Mouse (Mus musculus) CH12.LX (cell line): ENCODE data around the gene Ints1. TPM values are rescaled to one million over a fixed set of nuclear protein-coding genes. Genes with fewer than 3 reads are reported as not detected.
"Not testable (repeated sequence)": the region's sequence is repeated elsewhere in the genome, so short reads cannot be mapped to it uniquely, and the experiment has no call there.

Experiments
- DNase-seq: peaks from one replicate; pipeline ENCODE4 v3.0.0-alpha.2; 2013; ENCODE audit errors: extremely low read depth
- H3K27ac ChIP-seq: 2 replicates; pipeline ENCODE4 v1.5.1; 2012; ENCODE audit warnings: low read depth, mild to moderate bottlenecking, control low read depth, moderate library complexity; ENCODE audit not compliant: insufficient read depth
- H3K27me3 ChIP-seq: replicated peaks from 2 replicates; pipeline ENCODE3; 2012; ENCODE audit warnings: inconsistent platforms
- H3K36me3 ChIP-seq, 2 experiments: replicated peaks in 1 of 2; 2 replicates each; pipeline versions ENCODE3 to v1.6.1; 2012; ENCODE audit warnings: inconsistent platforms in 1 of 2, low read length in 1 of 2, mild to moderate bottlenecking in 1 of 2, mixed read lengths in 1 of 2, moderate library complexity in 1 of 2; ENCODE audit not compliant: control insufficient read depth in 1 of 2, insufficient read depth in 1 of 2
- H3K4me1 ChIP-seq, 2 experiments: 2 replicates each; pipeline ENCODE4 v1.6.1; 2012; ENCODE audit warnings: inconsistent platforms in 1 of 2, moderate library complexity in 1 of 2; ENCODE audit not compliant: insufficient read depth in 2 of 2, control insufficient read depth in 1 of 2
- H3K4me2 ChIP-seq: 2 replicates; pipeline ENCODE4 v1.6.1; 2012; ENCODE audit warnings: low read depth, mild to moderate bottlenecking, control low read depth; ENCODE audit not compliant: poor library complexity, insufficient read depth, severe bottlenecking
- H3K4me3 ChIP-seq, 3 experiments: fragments of 150-350 bp in 1 of 3; sonication (generic) in 1 of 3; replicated peaks in 1 of 3; 2 replicates each; pipeline versions ENCODE3 to v1.5.1; 2011 to 2012; ENCODE audit warnings: low read depth in 2 of 3, low read length in 2 of 3, mild to moderate bottlenecking in 2 of 3, moderate library complexity in 2 of 3, control low read depth in 1 of 3, improper control_type of control experiment in 1 of 3, inconsistent platforms in 1 of 3, mixed read lengths in 1 of 3; ENCODE audit not compliant: poor library complexity in 1 of 3
- H3K79me2 ChIP-seq: replicated peaks from 2 replicates; pipeline ENCODE4 v1.6.1; 2012; ENCODE audit warnings: mild to moderate bottlenecking, moderate library complexity; ENCODE audit not compliant: control insufficient read depth, poor library complexity, insufficient read depth, severe bottlenecking; ENCODE audit errors: extremely low read depth
- H3K9ac ChIP-seq: 2 replicates; pipeline ENCODE4 v1.6.1; 2012; ENCODE audit warnings: low read depth, mild to moderate bottlenecking, control low read depth, moderate library complexity; ENCODE audit not compliant: insufficient read depth
- H3K9me3 ChIP-seq: replicated peaks from 2 replicates; pipeline ENCODE3; 2012; ENCODE audit warnings: low read length, inconsistent platforms, mixed read lengths
- BHLHE40 ChIP-seq: IDR thresholded peaks from 2 replicates; pipeline ENCODE4 v1.6.1; 2011; ENCODE audit warnings: mild to moderate bottlenecking, low read depth, low read length, improper control_type of control experiment
- CHD2 ChIP-seq: IDR thresholded peaks from 2 replicates; pipeline ENCODE4 v1.6.1; 2011; ENCODE audit warnings: low read length, improper control_type of control experiment
- CTCF ChIP-seq, 2 experiments: IDR thresholded peaks in 1 of 2; conservative IDR thresholded peaks in 1 of 2; 2 replicates each; pipeline ENCODE4 v1.5.1; 2011 to 2012; ENCODE audit warnings: low read depth in 2 of 2, low read length in 2 of 2, improper control_type of control experiment in 1 of 2, inconsistent platforms in 1 of 2, mild to moderate bottlenecking in 1 of 2, moderate library complexity in 1 of 2
- E2F4 ChIP-seq: IDR thresholded peaks from 2 replicates; pipeline ENCODE4 v1.6.1; 2011; ENCODE audit warnings: low read depth, low read length, improper control_type of control experiment; ENCODE audit not compliant: insufficient replicate concordance
- GABPA ChIP-seq: IDR thresholded peaks from 2 replicates; pipeline ENCODE4 v1.6.1; 2012; ENCODE audit warnings: low read depth, low read length, improper control_type of control experiment, inconsistent platforms; ENCODE audit not compliant: insufficient replicate concordance
- HCFC1 ChIP-seq: IDR thresholded peaks from 2 replicates; pipeline ENCODE4 v1.6.1; 2012; ENCODE audit warnings: low read depth, mild to moderate bottlenecking, inconsistent platforms, low read length, improper control_type of control experiment
- KAT2A ChIP-seq: IDR thresholded peaks from 2 replicates; pipeline ENCODE4 v1.6.1; 2012; ENCODE audit warnings: low read length, improper control_type of control experiment, inconsistent platforms; ENCODE audit not compliant: insufficient replicate concordance
- MAX ChIP-seq: IDR thresholded peaks from 2 replicates; pipeline ENCODE4 v1.6.1; 2011; ENCODE audit warnings: low read length, improper control_type of control experiment
- MAZ ChIP-seq: IDR thresholded peaks from 2 replicates; pipeline ENCODE4 v1.6.1; 2012; ENCODE audit warnings: low read depth, mild to moderate bottlenecking, inconsistent platforms, low read length, improper control_type of control experiment, moderate library complexity
- MEF2A ChIP-seq: IDR thresholded peaks from 2 replicates; pipeline ENCODE4 v1.6.1; 2014; ENCODE audit warnings: low read depth, mild to moderate bottlenecking, inconsistent platforms, low read length, improper control_type of control experiment, borderline replicate concordance
- MYC ChIP-seq: IDR thresholded peaks from 2 replicates; pipeline ENCODE4 v1.6.1; 2011; ENCODE audit warnings: low read depth, mild to moderate bottlenecking, improper control_type of control experiment, low read length
- NELFE ChIP-seq: IDR thresholded peaks from 2 replicates; pipeline ENCODE4 v1.6.1; 2011; ENCODE audit warnings: low read depth, low read length, improper control_type of control experiment
- NRF1 ChIP-seq: IDR thresholded peaks from 2 replicates; pipeline ENCODE4 v1.6.1; 2014; ENCODE audit warnings: low read depth, mild to moderate bottlenecking, inconsistent platforms, low read length, improper control_type of control experiment, moderate library complexity
- PAX5 ChIP-seq: IDR thresholded peaks from 2 replicates; pipeline ENCODE4 v1.6.1; 2012; ENCODE audit warnings: low read length, inconsistent platforms, mixed read lengths
- POLR2A ChIP-seq: IDR thresholded peaks from 2 replicates; pipeline ENCODE4 v1.6.1; 2011; ENCODE audit warnings: low read depth, mild to moderate bottlenecking, improper control_type of control experiment, low read length
- RAD21 ChIP-seq: IDR thresholded peaks from 2 replicates; pipeline ENCODE4 v1.6.1; 2011; ENCODE audit warnings: low read depth, mild to moderate bottlenecking, low read length, improper control_type of control experiment, moderate library complexity
- SMC3 ChIP-seq: IDR thresholded peaks from 2 replicates; pipeline ENCODE4 v1.6.1; 2011; ENCODE audit warnings: low read depth, low read length, improper control_type of control experiment
- UBTF ChIP-seq: IDR thresholded peaks from 2 replicates; pipeline ENCODE4 v1.6.1; 2012; ENCODE audit warnings: low read depth, mild to moderate bottlenecking, inconsistent platforms, low read length, improper control_type of control experiment, moderate library complexity
- ZC3H11A ChIP-seq: IDR thresholded peaks from 2 replicates; pipeline ENCODE4 v1.6.1; 2012; ENCODE audit warnings: low read depth, mild to moderate bottlenecking, inconsistent platforms, low read length, improper control_type of control experiment
- ZMIZ1 ChIP-seq: IDR thresholded peaks from 2 replicates; pipeline ENCODE4 v1.6.1; 2012; ENCODE audit warnings: low read depth, mild to moderate bottlenecking, inconsistent platforms, low read length, improper control_type of control experiment
- dilution Hi-C: fragments of 300-500 bp; cut with MboI; formaldehyde crosslinking; loops from 2 replicates; pipeline ENCODE4 v1.14.3; 2020; ENCODE audit warnings: low sequenced_read_pairs; ENCODE audit not compliant: extremely low pct_unique_long_range_greater_than_20kb, extremely low pct_ligation_motif_present
- in situ Hi-C: fragments of 300-500 bp; cut with MboI; formaldehyde crosslinking; loops from 3 replicates; pipeline ENCODE4 v1.14.3; 2019; ENCODE audit warnings: low sequenced_read_pairs, low pct_ligation_motif_present, low pct_unique_long_range_greater_than_20kb, mixed read lengths
- polyA plus RNA-seq: library from polyadenylated mRNA; unstranded; fragments of >175 nt; gene quantifications from 2 replicates; pipeline ENCODE4 v1.2.1, GENCODE M21; 2012; ENCODE audit warnings: low read depth; ENCODE audit not compliant: insufficient read length
- total RNA-seq, 2 experiments: library from RNA; depleted of rRNA; stranded (reverse); fragments of 300-350 nt in 1 of 2; fragments of >200 nt in 1 of 2; gene quantifications; 2 replicates each; pipeline ENCODE4 v1.2.3; 2012 to 2014

Gene Ints1
- total and polyA plus RNA-seq, 3 experiments = 19.8 to 88.2 (median 72.1) TPM

DNA sequence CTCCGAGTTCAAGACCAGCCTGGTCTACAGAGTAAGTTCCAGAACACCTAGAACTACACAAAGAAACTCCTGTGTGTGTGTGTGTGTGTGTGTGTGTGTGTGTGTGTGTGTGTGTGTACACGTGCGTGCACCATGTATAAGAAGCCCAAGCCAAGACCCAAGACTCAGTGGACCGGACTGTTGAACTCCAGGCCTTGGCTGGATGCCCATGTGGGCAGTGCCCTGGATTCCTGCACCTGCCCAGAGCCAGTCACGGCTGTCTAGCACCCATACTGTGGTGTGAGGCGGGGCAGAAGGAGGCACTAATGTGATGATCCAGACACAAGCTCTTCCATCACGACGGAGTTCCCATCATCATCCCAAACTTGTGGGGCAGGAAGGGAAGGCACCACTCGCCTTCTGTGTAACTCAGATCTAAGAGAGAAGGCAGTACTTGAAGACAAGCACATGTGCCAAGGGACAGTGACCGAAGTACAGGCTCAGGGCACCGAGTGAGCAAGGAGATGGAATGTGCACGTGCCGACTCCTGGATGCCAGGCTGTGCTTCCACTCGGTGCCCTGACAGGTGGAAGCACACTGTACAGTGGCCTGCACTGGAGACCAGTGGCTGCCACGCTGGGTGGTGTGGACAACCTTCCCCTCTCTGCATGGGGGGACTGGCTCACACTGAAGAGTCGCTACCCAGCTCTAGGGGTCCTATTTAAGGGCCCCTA is 25.9 kb downstream of the Ints1 start:
- peaks cover 50 to 60% of the 10 kb centered on the region in 2 experiments for H3K36me3 ChIP-seq

DNA sequence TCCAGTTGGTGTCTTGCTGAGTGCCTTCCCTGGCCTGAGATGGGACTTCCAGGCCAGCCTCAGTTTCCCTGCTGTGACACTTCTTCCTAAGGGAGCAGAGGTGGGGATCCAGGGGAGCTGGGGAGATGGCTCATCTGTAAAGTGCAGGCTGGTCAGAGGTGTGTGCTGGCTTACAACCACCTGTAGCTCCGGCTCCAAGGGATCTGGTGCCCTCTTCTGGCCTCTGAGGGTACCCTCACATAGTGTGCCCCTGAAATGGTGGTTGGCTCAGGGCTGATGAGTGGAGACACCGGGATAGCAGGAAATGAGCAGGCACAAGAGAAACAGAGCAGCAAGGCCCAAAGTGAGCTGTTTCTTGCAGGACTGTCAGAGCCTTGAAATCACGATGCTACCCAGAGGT is 29.7 kb downstream of the Ints1 start:
- dilution Hi-C loops (no loop called here), in situ Hi-C loops (loop anchor here (5.0 kb wide), 1 partner anchor 33 kb away; no protein-coding TSS in a partner anchor)
- peaks cover 13 to 22% of the 10 kb centered on the region in 2 experiments for H3K36me3 ChIP-seq
- H3K9ac ChIP-seq = no peak overlapping the region
- H3K4me1 ChIP-seq = peaks cover 0 to 14% of the 10 kb centered on the region in 2 experiments; a peak in 3 of 4 replicates
- no peaks in the 10 kb centered on the region for H3K9me3 ChIP-seq
- H3K27ac ChIP-seq = no peak overlapping the region
- DNase-seq = peak; percentile 77
- TF ChIP-seq MEF2A = 0 out of 2 replicates have a peak, but pooled peaks have one; percentile 18
- peak; percentile 81 for TF ChIP-seq ZC3H11A
- 0 out of 2 replicates have a peak, but pooled peaks have one; percentile 24 for TF ChIP-seq NRF1
- TF ChIP-seq RAD21 = peak; percentile 93
- TF ChIP-seq MYC = peak; percentile 37; the same call in 1 of the 2 replicates
- no peak for TF ChIP-seq MAZ
- peak; percentile 94 for TF ChIP-seq SMC3
- no peak for TF ChIP-seq KAT2A
- peak; percentile 51 to 93; a peak in 3 of 4 replicates for TF ChIP-seq CTCF (conservative IDR thresholded peaks at IDR 0.05 in 1 of 2, IDR thresholded peaks at IDR 0.05 in 1 of 2; ENCODE audit: low read depth in 2 of 2, low read length in 2 of 2)
- no peak overlapping the region for H3K4me3 ChIP-seq
- no peak overlapping the region for H3K4me2 ChIP-seq
- H3K27me3 ChIP-seq = no peaks in the 10 kb centered on the region
- no peaks in the 10 kb centered on the region for H3K79me2 ChIP-seq

More for the DNA sequence above, 25.9 kb downstream of the Ints1 start:
- TF ChIP-seq UBTF = no peak
- no peak for TF ChIP-seq PAX5
- TF ChIP-seq E2F4 = no peak
- TF ChIP-seq GABPA = no peak
- no peak for TF ChIP-seq CTCF (conservative IDR thresholded peaks at IDR 0.05 in 1 of 2, IDR thresholded peaks at IDR 0.05 in 1 of 2; ENCODE audit: low read depth in 2 of 2, low read length in 2 of 2)
- no peak for TF ChIP-seq MAZ
- TF ChIP-seq ZMIZ1 = no peak
- no peak for TF ChIP-seq RAD21
- TF ChIP-seq BHLHE40 = no peak
- no peak for TF ChIP-seq MAX
- no peak for TF ChIP-seq MEF2A
- TF ChIP-seq MYC = no peak
- no peak for TF ChIP-seq HCFC1
- TF ChIP-seq POLR2A = no peak
- no peak for TF ChIP-seq NELFE
- no peak for TF ChIP-seq CHD2
- TF ChIP-seq, all 38 proteins: peak for 0
- H3K4me1 ChIP-seq = peaks cover 0 to 9% of the 10 kb centered on the region in 2 experiments; a peak in 3 of 4 replicates
- in situ Hi-C loops = loop anchor here (5.0 kb wide), 1 partner anchor 37 kb away; no protein-coding TSS in a partner anchor
- no peaks in the 10 kb centered on the region for H3K27me3 ChIP-seq
- dilution Hi-C loops = no loop called here
- no peaks in the 10 kb centered on the region for H3K9me3 ChIP-seq
- H3K79me2 ChIP-seq = no peaks in the 10 kb centered on the region
- no peak for DNase-seq
- H3K4me2 ChIP-seq = no peak overlapping the region
- no peak overlapping the region for H3K4me3 ChIP-seq
- H3K9ac ChIP-seq = no peak overlapping the region
- no peak overlapping the region for H3K27ac ChIP-seq

DNA sequence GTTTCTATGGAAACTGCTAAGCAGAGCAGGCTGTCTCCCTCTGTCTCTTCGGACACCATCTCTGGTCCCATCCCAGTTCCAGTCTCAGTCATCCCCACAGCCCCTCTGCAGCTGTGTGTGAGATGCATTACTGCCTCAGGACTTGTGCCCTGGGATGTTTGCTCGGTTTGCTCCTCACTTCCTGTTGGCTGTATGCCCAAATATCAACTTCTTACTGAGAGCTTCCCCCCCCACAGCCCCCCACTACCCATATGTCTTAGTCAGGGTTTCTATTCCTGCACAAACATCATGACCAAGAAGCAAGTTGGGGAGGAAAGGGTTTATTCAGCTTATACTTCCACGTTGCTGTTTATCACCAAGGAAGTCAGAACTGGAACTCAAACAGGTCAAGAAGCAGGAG is 32.8 kb downstream of the Ints1 start:
- H3K79me2 ChIP-seq, H3K9ac ChIP-seq, in situ Hi-C loops, DNase-seq, H3K4me3 ChIP-seq, H3K4me2 ChIP-seq, H3K27ac ChIP-seq, H3K27me3 ChIP-seq, dilution Hi-C loops, H3K9me3 ChIP-seq, H3K36me3 ChIP-seq: not testable (repeated sequence)
- H3K4me1 ChIP-seq = peaks cover 5 to 24% of the 10 kb centered on the region in 2 experiments
